Mouse (Mus musculus) T-helper 2 cell (primary cell): ENCODE results near the gene Sox9.

ENCODE experiments used
- in situ Hi-C: fragments of 300-600 bp; cut with MboI, MseI; formaldehyde crosslinking; loops from one replicate; pipeline ENCODE4 v1.15.1; 2025; ENCODE audit warnings: high pct_unique_total_duplicates

The Sox9 gene

GRCm38 (mm10) chr11:112781994-112782356 lies at the start of gene Sox9:
Gene Sox9 (plus strand): TSS chr11:112782224.
- in situ Hi-C loops: loop anchor here (25.0 kb wide), 1 partner anchor 1245 kb away; no protein-coding TSS in a partner anchor

- in situ Hi-C loops: no loop called here
Measured at GRCm38 (mm10) chr11:112732401-112732800, 49.6 kb upstream of the Sox9 start.

GRCm38 (mm10) chr11:112737071-112737470 lies 45.0 kb upstream of the Sox9 start:
- in situ Hi-C loops: no loop called here

- in situ Hi-C loops: no loop called here
Measured at GRCm38 (mm10) chr11:112739681-112740080, 42.3 kb upstream of the Sox9 start.

- in situ Hi-C loops: no loop called here
Measured at GRCm38 (mm10) chr11:112756516-112756915, 25.5 kb upstream of the Sox9 start.

GRCm38 (mm10) chr11:112758056-112758455 lies 24.0 kb upstream of the Sox9 start:
- in situ Hi-C loops: no loop called here

GRCm38 (mm10) chr11:112766956-112767355 lies 15.1 kb upstream of the Sox9 start:
- in situ Hi-C loops: no loop called here

- in situ Hi-C loops: no loop called here
Measured at GRCm38 (mm10) chr11:112767531-112768041, 14.4 kb upstream of the Sox9 start.

- in situ Hi-C loops: no loop called here
Measured at GRCm38 (mm10) chr11:112772791-112773355, 9.2 kb upstream of the Sox9 start.

GRCm38 (mm10) chr11:112779762-112780161 lies 2.3 kb upstream of the Sox9 start:
- in situ Hi-C loops: loop anchor here (25.0 kb wide), 1 partner anchor 1242 kb away; no protein-coding TSS in a partner anchor

- in situ Hi-C loops: loop anchor here (25.0 kb wide), 1 partner anchor 1243 kb away; no protein-coding TSS in a partner anchor
Measured at GRCm38 (mm10) chr11:112780394-112780920, 1.6 kb upstream of the Sox9 start.

- in situ Hi-C loops: loop anchor here (25.0 kb wide), 1 partner anchor 1244 kb away; no protein-coding TSS in a partner anchor
Measured at GRCm38 (mm10) chr11:112781035-112781911, 751 bp upstream of the Sox9 start.

GRCm38 (mm10) chr11:112782357-112783121 lies 515 bp downstream of the Sox9 start:
- in situ Hi-C loops: loop anchor here (25.0 kb wide), 1 partner anchor 1245 kb away; no protein-coding TSS in a partner anchor

GRCm38 (mm10) chr11:112783401-112784346 lies 1.6 kb downstream of the Sox9 start:
- in situ Hi-C loops: loop anchor here (25.0 kb wide), 1 partner anchor 1246 kb away; no protein-coding TSS in a partner anchor

GRCm38 (mm10) chr11:112784347-112784902 lies 2.4 kb downstream of the Sox9 start:
- in situ Hi-C loops: loop anchor here (25.0 kb wide), 1 partner anchor 1247 kb away; no protein-coding TSS in a partner anchor

GRCm38 (mm10) chr11:112784903-112785381 lies 2.9 kb downstream of the Sox9 start:
- in situ Hi-C loops: loop anchor here (25.0 kb wide), 1 partner anchor 1248 kb away; no protein-coding TSS in a partner anchor

- in situ Hi-C loops: loop anchor here (25.0 kb wide), 1 partner anchor 1248 kb away; no protein-coding TSS in a partner anchor
Measured at GRCm38 (mm10) chr11:112785581-112785980, 3.6 kb downstream of the Sox9 start.

GRCm38 (mm10) chr11:112786427-112786826 lies 4.4 kb downstream of the Sox9 start:
- in situ Hi-C loops: loop anchor here (25.0 kb wide), 1 partner anchor 1249 kb away; no protein-coding TSS in a partner anchor

- in situ Hi-C loops: loop anchor here (25.0 kb wide), 1 partner anchor 1251 kb away; no protein-coding TSS in a partner anchor
Measured at GRCm38 (mm10) chr11:112788296-112788695, 6.3 kb downstream of the Sox9 start.
